Mouse (Mus musculus): ENCODE results near the gene Map1s.

Map1s gene

DNA sequence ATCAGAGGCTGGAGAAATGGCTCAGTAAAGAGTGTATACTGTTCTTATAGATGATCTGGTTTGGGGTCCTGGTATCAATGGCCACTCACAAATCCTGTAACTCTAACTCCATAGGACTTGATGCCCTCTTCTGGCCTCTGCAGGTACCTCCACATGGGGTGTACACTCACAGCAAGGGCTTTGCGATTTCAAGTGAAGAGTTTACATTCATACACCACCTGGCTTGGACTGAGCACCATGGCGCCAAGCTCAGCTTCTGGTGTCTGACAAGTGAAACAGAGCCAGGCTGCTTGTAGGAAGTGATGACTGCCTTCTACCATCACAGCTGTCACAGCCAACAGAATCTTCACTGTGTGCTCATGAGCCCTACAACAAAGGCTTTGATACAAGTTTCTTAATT lies 35.7 kb downstream of the Map1s start:
- no peak for DNase-seq (ENCODE audit: low spot score in 2 of 2)

DNA sequence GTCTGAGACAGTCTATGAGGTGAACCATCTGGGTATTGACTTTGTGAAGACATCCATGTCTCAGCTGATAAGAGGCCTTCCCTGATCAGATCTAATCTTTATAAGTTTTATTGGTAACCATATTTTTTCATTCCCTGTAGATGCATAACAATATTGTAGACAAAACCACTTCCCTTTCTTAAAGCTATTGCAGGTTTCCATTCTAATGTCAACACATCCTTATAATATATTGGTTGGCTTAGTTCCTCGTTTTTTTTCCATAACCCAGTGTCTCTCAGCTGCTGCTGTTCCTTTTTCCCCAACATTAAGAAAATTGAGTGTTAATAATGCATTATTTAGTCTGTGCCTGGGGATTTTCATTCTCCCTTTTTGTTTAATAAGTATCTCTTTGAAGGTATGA lies 37.5 kb downstream of the Map1s start:
- DNase-seq (ENCODE audit: low spot score in 2 of 2) = no peak

DNA sequence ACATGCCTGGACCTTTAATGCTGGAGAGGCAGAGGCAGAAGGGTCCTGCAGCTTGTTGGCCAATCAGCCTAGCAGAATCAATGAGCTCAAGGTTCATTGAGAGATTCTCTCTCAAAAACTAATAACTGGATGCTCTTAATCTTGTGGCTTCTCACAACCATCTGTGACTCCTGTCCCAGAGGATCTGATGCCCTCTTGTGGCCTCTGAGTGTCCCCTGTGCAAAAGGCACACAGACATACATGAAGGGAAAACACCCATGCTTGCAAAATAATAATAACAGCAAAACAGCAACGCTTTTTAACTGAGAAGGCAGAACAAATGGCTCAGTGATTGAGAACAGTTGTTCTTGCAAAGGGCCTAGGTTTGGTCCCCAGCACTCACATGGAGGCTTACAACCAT lies 44.1 kb downstream of the Map1s start:
- no peak for DNase-seq (ENCODE audit: low spot score in 2 of 2)

DNA sequence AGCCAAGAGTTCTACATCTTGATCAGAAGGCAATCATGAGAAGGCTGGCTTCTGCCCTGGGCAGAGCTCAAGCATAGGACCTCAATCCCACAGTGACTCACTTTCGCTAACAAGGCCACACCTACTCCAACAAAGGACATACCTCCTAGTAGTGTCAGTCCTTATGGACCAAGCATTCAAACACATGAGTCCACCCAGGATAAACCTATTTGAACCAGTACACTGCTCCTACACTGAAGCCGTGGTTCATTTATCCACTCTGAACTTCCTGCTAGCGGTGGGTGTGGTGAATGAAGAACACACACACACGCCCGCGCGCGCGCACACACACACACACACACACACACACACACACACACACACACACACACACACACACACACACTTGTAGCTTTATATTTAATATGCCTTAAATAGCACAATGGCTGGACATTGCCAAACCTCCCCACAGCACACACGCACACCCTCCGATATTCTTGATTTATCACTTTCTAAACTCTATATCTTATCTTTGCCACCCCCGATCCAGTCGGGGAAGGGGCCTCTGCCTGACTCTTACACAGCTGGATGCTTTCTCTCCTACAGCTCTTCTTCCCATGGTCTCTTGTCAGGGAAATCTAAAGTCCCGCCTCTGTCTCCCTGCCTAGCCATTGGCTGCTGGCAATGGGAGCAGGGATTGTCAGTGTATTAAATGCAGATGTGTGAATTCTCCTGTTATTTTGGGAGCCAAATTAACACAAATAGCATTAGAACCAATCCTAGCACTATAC lies 55.2 kb downstream of the Map1s start:
- no peak for DNase-seq (ENCODE audit: low spot score in 2 of 2)

DNA sequence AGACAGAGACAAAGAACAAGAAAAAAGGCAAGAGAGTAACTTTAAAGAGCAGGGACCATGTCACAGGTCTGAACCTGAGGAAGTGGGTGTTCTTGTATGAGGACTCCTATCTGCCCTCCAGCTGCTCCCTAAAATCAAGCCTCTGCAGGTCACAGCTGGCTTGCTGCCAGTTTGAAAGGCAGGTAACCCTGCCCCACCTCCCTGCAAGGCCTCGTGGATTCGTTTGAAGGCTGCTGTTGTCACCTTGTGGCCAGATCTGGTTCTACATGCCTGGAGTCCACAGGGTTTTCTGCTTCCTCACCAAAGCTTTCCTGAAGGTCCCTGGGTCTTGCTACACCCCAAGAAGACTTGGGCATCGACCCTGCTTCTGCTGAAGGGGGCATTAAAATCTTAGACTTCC lies 58.4 kb downstream of the Map1s start:
- DNase-seq (ENCODE audit: low spot score in 2 of 2) = peak; percentile 10 to 56

DNA sequence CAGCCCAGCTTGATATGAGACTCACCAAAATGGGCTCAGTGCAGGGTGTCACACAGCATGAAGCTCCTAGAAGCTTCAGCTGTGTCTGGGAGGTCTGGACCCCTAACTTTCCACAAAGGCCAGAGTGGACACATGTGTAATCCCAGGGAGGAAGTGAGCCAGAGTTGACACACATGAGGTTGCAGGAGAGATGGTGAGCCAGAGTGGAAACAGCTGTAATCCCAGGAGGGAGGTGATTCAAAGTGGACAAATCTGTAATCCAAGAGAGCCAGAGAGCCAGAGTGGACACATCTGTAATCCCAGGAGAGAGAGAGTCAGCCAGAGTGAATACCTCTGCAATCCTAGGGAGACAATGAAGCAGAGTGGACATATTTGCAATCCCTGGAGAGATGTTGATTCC lies 59.1 kb downstream of the Map1s start:
- DNase-seq (ENCODE audit: low spot score in 2 of 2) = no peak
